Mouse (Mus musculus): ENCODE measurements around the gene Zfp821.

- TF ChIP-seq CTCF (IDR thresholded peaks at IDR 0.05; ENCODE audit: low read depth) (no peak), EP300 (IDR thresholded peaks at IDR 0.05; ENCODE audit: low read depth) (no peak)
Observed at GRCm38 (mm10) chr8:109736819-109737218, 31.5 kb downstream of the Zfp821 start.

Measured in heart, postnatal 0 days (tissue).